Mouse (Mus musculus) midbrain, embryonic 16.5 days (tissue): ENCODE results near the gene Ifih1. TPM values are rescaled to one million over a fixed set of nuclear protein-coding genes. Genes with fewer than 3 reads are reported as not detected.

Experiments used
- ATAC-seq: fragments of 200-750 bp; cut with Nextera tagmentation; 2 replicates; pipeline ENCODE4 v1.8.0; 2017; ENCODE audit warnings: moderate TSS enrichment
- H3K27ac ChIP-seq: fragments of 300-500 bp; sonication (generic); 2 replicates; pipeline ENCODE4 v1.5.1; 2014; ENCODE audit warnings: mild to moderate bottlenecking, low read length, mixed read lengths
- H3K27me3 ChIP-seq: fragments of 300-500 bp; sonication (generic); 2 replicates; pipeline ENCODE4 v1.6.1; 2014; ENCODE audit warnings: low read depth, low read length, mixed read lengths; ENCODE audit not compliant: control insufficient read depth, insufficient read depth
- H3K36me3 ChIP-seq: fragments of 300-500 bp; sonication (generic); 2 replicates; pipeline ENCODE4 v1.6.1; 2014; ENCODE audit warnings: mild to moderate bottlenecking, low read length, moderate library complexity, mixed read lengths; ENCODE audit not compliant: control insufficient read depth, insufficient read depth
- H3K4me1 ChIP-seq: fragments of 300-500 bp; sonication (generic); 2 replicates; pipeline ENCODE4 v1.6.1; 2014; ENCODE audit warnings: mild to moderate bottlenecking, low read length, mixed read lengths; ENCODE audit not compliant: control insufficient read depth, insufficient read depth
- H3K4me2 ChIP-seq: fragments of 300-500 bp; sonication (generic); 2 replicates; pipeline ENCODE4 v1.6.1; 2014; ENCODE audit warnings: mild to moderate bottlenecking, low read length, mixed read lengths
- H3K4me3 ChIP-seq: fragments of 300-500 bp; sonication (generic); 2 replicates; pipeline ENCODE4 v1.5.1; 2014; ENCODE audit warnings: low read depth, mild to moderate bottlenecking, low read length, moderate library complexity, mixed read lengths
- H3K9ac ChIP-seq: fragments of 300-500 bp; sonication (generic); 2 replicates; pipeline ENCODE4 v1.6.1; 2014; ENCODE audit warnings: low read depth, low read length, mixed read lengths
- H3K9me3 ChIP-seq: fragments of 300-500 bp; sonication (generic); replicated peaks from 2 replicates; pipeline ENCODE4 v1.6.1; 2014; ENCODE audit warnings: mild to moderate bottlenecking, low read length, mixed read lengths; ENCODE audit not compliant: control insufficient read depth, poor library complexity, severe bottlenecking
- WGBS: fragments of 180-500 bp; shearing (Covaris S2); extraction: QIAGEN DNeasy Blood & Tissue Kit; methylation state at CpG from one replicate; pipeline ENCODE4 v1.1.7; 2014; 5-methylcytosine and 5-hydroxymethylcytosine counted together
- polyA plus RNA-seq: library from polyadenylated mRNA; unstranded; fragments of >200 nt; fragmentation: Nextera tagmentation; extraction: Ambion mirVana; gene quantifications from 2 replicates; pipeline ENCODE4 v1.2.1, GENCODE M21; 2015

Gene Ifih1
- polyA plus RNA-seq, 1 experiment from 2014 or later: 1.4 TPM

DNA sequence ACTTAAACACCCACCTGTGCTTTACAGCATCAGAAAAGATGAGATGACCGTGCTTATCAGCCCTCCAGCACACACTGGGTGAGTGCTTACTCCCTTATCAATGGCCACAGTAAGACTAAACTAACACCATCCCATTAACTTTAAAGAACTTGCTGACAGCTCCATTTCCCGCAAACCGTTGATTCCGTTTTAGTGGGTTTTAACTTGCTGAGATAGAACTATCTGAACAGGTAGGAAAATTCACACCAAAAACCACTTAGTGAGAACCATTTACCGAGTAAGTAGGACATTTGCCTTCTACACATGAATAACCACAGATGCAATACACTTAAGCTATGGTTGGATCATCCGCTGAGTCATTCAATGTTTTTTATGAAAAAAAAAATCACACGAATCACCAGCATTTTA lies 27.1 kb downstream of the Ifih1 start:
- Histone ChIP-seq H3K4me3 (no peak overlapping the region), H3K27ac (no peak overlapping the region), H3K9me3 (no peaks in the 10 kb centered on the region), H3K36me3 (no peaks in the 10 kb centered on the region), H3K4me2 (no peak overlapping the region), H3K27me3 (no peaks in the 10 kb centered on the region), H3K4me1 (no peaks in the 10 kb centered on the region), H3K9ac (no peak overlapping the region)
- ATAC-seq: no peak
- WGBS: 89% methylated on average over 7 of the region's 7 CpGs

DNA sequence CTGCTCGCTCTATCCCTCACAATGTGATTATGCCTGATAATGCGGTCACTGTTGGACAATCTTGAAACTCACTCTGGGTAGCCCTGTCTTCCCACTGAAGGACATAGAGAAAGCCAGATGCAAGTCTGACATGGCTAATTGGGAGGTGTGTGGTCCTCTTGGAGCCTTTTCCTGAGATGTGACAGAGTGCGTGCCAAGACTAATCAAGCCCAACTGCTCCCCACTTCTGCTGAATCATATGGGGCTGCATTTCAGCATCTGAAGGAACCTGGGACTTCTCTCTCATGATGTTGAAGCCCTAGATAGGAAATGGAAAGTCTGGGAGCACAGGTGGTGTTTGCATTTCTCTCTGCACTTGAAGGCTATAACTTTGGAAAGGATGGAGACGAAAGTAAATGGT lies 32.9 kb downstream of the Ifih1 start:
- Histone ChIP-seq H3K9ac (no peak overlapping the region), H3K27ac (no peak overlapping the region), H3K4me3 (no peak overlapping the region), H3K4me1 (no peaks in the 10 kb centered on the region), H3K36me3 (no peaks in the 10 kb centered on the region), H3K4me2 (no peak overlapping the region), H3K27me3 (no peaks in the 10 kb centered on the region), H3K9me3 (no peaks in the 10 kb centered on the region)
- no peak for ATAC-seq
- 96% methylated on average over 4 of the region's 4 CpGs for WGBS

GRCm38 (mm10) chr2:62606205-62606604 lies 39.9 kb downstream of the Ifih1 start:
- Histone ChIP-seq H3K4me1 (no peaks in the 10 kb centered on the region), H3K36me3 (no peaks in the 10 kb centered on the region), H3K9ac (no peak overlapping the region), H3K27ac (no peak overlapping the region), H3K4me2 (no peak overlapping the region), H3K4me3 (no peak overlapping the region), H3K9me3 (no peaks in the 10 kb centered on the region), H3K27me3 (no peaks in the 10 kb centered on the region)
- no peak for ATAC-seq
- 97% methylated on average over 16 of the region's 16 CpGs for WGBS

DNA sequence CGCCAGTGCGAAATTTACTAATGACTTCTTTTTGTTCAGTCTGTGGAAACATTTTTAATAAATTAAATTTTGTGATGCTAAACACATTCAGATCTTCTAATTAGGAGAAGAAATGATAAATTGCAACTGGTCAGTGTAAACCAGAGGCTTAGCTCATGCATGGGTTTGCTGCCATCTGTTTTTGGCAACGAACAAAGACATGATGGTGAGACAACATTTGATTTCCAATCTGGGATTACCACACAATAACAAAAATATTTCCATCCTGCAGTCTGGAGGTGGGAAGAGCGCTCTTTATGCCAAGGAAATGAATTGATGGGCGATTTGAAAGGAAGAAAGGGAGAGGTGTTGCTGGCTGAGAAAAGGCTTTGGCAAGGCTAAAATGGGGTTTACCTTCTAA lies 42.5 kb downstream of the Ifih1 start:
- Histone ChIP-seq H3K27ac (no peak overlapping the region), H3K4me1 (no peaks in the 10 kb centered on the region), H3K4me3 (no peak overlapping the region), H3K9ac (no peak overlapping the region), H3K36me3 (no peaks in the 10 kb centered on the region), H3K4me2 (no peak overlapping the region), H3K9me3 (no peaks in the 10 kb centered on the region), H3K27me3 (no peaks in the 10 kb centered on the region)
- 87% methylated on average over 5 of the region's 5 CpGs for WGBS
- no peak for ATAC-seq

GRCm38 (mm10) chr2:62596586-62596985 lies 49.5 kb downstream of the Ifih1 start:
- H3K4me1 ChIP-seq: no peaks in the 10 kb centered on the region
- no peak overlapping the region for H3K4me2 ChIP-seq
- H3K36me3 ChIP-seq: no peaks in the 10 kb centered on the region
- no peaks in the 10 kb centered on the region for H3K27me3 ChIP-seq
- H3K9me3 ChIP-seq: no peaks in the 10 kb centered on the region
- WGBS: 92% methylated on average over 5 of the region's 5 CpGs
- no peak overlapping the region for H3K4me3 ChIP-seq
- H3K9ac ChIP-seq: no peak overlapping the region
- no peak for ATAC-seq
- H3K27ac ChIP-seq: no peak overlapping the region

DNA sequence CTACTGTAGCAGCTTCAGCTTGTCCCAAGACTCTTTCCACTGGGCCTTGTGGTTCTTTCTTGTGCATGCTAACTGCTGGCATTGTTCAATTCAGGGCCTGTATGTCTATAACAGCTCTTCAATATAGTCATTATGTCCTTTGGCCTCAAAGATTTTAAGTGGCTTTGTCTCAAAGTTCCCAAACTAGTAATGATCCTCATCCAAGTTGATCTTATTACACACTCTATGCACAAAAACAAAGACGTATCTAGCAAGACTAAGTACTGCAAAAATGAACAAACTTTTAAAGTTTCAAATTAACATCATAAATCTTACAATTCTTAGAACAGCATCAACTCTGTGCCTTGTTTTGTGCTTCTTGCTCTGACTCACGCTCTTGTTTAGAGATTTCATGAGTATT lies 51.6 kb downstream of the Ifih1 start:
- Histone ChIP-seq H3K9ac (no peak overlapping the region), H3K4me1 (no peaks in the 10 kb centered on the region), H3K4me3 (no peak overlapping the region), H3K9me3 (no peaks in the 10 kb centered on the region), H3K27me3 (no peaks in the 10 kb centered on the region), H3K27ac (no peak overlapping the region), H3K4me2 (no peak overlapping the region), H3K36me3 (no peaks in the 10 kb centered on the region)
- ATAC-seq: no peak
- 92% methylated on average over 2 of the region's 2 CpGs for WGBS

DNA sequence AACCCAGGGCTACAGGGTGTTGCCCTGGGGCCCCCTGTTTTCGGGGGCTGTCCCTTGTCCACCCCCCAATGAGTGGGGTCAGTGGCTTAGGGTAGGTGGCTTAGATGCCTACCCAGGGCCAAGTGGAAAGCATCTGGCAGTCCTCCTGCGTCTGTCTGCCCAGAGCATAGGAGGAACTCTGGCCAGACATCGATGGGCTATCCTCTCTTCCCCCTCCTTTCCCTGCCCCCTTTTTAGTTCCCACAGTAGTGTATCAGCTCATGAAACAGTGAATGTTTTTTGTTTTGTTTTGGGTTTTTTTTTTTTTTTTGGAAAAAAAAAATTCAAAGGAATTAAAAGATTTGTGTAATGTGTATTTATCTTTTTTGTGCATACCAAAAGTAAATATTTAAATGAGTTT lies 54.5 kb downstream of the Ifih1 start:
- H3K36me3 ChIP-seq: no peaks in the 10 kb centered on the region
- no peaks in the 10 kb centered on the region for H3K9me3 ChIP-seq
- no peak overlapping the region for H3K4me3 ChIP-seq
- H3K4me1 ChIP-seq: no peaks in the 10 kb centered on the region
- no peak overlapping the region for H3K27ac ChIP-seq
- no peaks in the 10 kb centered on the region for H3K27me3 ChIP-seq
- no peak overlapping the region for H3K9ac ChIP-seq
- WGBS: 84% methylated on average over 3 of the region's 3 CpGs
- no peak overlapping the region for H3K4me2 ChIP-seq
- ATAC-seq: no peak

DNA sequence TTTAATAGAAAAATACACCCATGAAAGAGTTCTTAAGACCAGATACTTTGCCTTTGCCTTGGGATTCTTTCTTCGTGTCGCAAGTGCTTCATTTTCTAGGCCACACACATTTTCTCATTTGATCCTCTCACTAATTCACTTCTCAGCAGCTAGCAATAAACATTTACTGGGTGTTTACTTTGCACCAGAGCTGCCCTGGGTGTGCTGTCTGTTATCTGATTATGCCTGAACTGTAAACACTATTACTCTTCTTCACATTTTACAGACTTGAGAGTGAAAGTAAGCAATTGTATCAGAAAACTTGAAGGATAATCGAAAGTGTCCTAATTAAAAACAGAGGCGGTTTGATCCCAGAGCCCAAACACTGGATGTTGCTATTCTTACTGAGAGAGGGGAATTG lies 56.7 kb downstream of the Ifih1 start:
- WGBS: 90% methylated on average over 4 of the region's 4 CpGs
- Histone ChIP-seq H3K4me3 (no peak overlapping the region), H3K27ac (no peak overlapping the region), H3K9me3 (no peaks in the 10 kb centered on the region), H3K4me2 (no peak overlapping the region), H3K27me3 (no peaks in the 10 kb centered on the region), H3K36me3 (no peaks in the 10 kb centered on the region), H3K4me1 (no peaks in the 10 kb centered on the region), H3K9ac (no peak overlapping the region)
- ATAC-seq: no peak

DNA sequence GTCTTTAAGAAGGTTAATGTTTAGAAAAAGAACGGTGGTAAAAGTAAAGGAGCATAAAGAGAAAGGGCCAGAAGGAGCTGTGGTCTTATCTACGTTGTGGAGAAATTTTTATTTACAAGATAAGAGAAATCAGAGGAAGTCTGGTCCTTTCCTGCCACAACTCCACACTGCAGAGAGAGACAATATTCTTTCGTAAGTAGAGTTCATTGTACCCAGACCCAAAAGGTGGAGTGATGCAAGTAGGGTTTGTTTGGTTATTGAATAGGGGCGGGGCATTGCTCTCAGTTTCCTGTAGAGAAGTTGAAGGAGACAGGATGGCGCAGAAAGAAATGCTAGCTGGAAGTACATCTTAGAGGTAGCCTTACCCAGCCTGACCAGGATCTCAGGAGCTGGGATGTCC lies 60.3 kb downstream of the Ifih1 start:
- no peaks in the 10 kb centered on the region for H3K27me3 ChIP-seq
- H3K4me3 ChIP-seq: no peak overlapping the region
- ATAC-seq: no peak
- 92% methylated on average over 5 of the region's 5 CpGs for WGBS
- H3K36me3 ChIP-seq: no peaks in the 10 kb centered on the region
- H3K9me3 ChIP-seq: no peaks in the 10 kb centered on the region
- no peak overlapping the region for H3K9ac ChIP-seq
- no peak overlapping the region for H3K4me2 ChIP-seq
- no peak overlapping the region for H3K27ac ChIP-seq
- no peaks in the 10 kb centered on the region for H3K4me1 ChIP-seq

- no peaks in the 10 kb centered on the region for H3K27me3 ChIP-seq
- H3K36me3 ChIP-seq: no peaks in the 10 kb centered on the region
- 83% methylated on average over 3 of the region's 3 CpGs for WGBS
- H3K9me3 ChIP-seq: no peaks in the 10 kb centered on the region
- H3K4me3 ChIP-seq: no peak overlapping the region
- H3K27ac ChIP-seq: no peak overlapping the region
- no peaks in the 10 kb centered on the region for H3K4me1 ChIP-seq
- H3K4me2 ChIP-seq: no peak overlapping the region
- ATAC-seq: no peak
- no peak overlapping the region for H3K9ac ChIP-seq
Measured at GRCm38 (mm10) chr2:62574962-62575361, 71.1 kb downstream of the Ifih1 start.
